ENCODE assay signal across 21 mouse cellular contexts in the genomic region with DNA sequence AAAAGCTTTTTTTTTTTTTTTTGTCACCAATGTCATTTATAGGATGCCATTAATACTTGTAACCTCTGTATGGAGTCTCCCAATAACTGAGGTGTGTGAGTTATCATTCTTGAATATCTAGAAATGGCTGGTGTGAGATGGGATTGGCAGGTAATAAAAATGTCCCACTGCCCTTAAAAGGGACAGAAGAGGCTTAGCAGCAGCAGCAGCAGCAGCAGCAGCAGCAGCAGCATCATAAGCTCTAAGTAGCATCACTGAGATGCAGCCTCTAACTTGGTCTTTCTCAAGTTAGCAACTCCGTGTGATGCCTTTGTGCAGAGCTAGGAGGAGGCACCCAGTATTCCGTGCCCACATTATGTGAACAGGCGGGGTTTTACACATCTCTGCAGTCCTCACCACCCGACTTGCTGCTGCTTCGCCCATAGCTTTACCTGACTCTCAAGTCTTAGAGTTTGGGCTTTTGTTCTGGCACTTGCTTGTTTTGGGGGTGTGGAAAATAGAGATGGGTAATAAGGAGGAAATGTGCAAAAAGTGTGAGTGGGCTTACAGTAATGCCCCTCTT. TPM values are rescaled to one million over a fixed set of nuclear protein-coding genes. Genes with fewer than 3 reads are reported as not detected.
"Had no signal": no experiment of that assay in that cellular context is flagged by ENCODE, and none has a peak within 500 bp of the region (broad histone marks: within the 10 kb centered on the region; RNA-seq: fewer than 3 reads in every experiment).

No protein-coding gene starts in this region.

- DNase-seq: liver, postnatal 0 days; lung, adult 2 months; lung, postnatal 14 days; lung, postnatal 36 days; retina, postnatal 1 day; right cerebral cortex, postnatal 25 days; right cerebral cortex, postnatal 4 days; thymus, adult 2 months; thymus, postnatal 25 days had no signal

- H3K36me3 ChIP-seq: lung, embryonic 15.5 days; midbrain, embryonic 13.5 days; midbrain, embryonic 15.5 days; neural tube, embryonic 12.5 days; stomach, embryonic 15.5 days had no signal

- H3K4me2 ChIP-seq: lung, embryonic 15.5 days; midbrain, embryonic 11.5 days; midbrain, embryonic 13.5 days; midbrain, embryonic 15.5 days; neural tube, embryonic 12.5 days; stomach, embryonic 15.5 days had no signal

- H3K27ac ChIP-seq: lung, embryonic 15.5 days; macrophage; midbrain, embryonic 13.5 days; midbrain, embryonic 15.5 days; neural tube, embryonic 12.5 days; stomach, embryonic 15.5 days; stomach, postnatal 0 days had no signal

- ATAC-seq: liver, postnatal 0 days; lung, postnatal 0 days; midbrain, embryonic 13.5 days; midbrain, embryonic 15.5 days had no signal

- H3K9ac ChIP-seq: liver, postnatal 0 days; lung, embryonic 15.5 days; midbrain, embryonic 13.5 days; midbrain, embryonic 15.5 days; neural tube, embryonic 12.5 days; stomach, embryonic 15.5 days had no signal

- H3K4me3 ChIP-seq: lung, embryonic 15.5 days; midbrain, embryonic 13.5 days; midbrain, embryonic 15.5 days; neural tube, embryonic 12.5 days; stomach, embryonic 15.5 days had no signal

- H3K27me3 ChIP-seq: lung, embryonic 15.5 days; megakaryocyte, embryonic 14.5 days; midbrain, embryonic 13.5 days; midbrain, embryonic 15.5 days; neural tube, embryonic 12.5 days; stomach, embryonic 15.5 days had no signal

- H3K9me3 ChIP-seq: lung, embryonic 15.5 days; megakaryocyte, embryonic 14.5 days; midbrain, embryonic 13.5 days; midbrain, embryonic 15.5 days; neural tube, embryonic 12.5 days; stomach, embryonic 15.5 days had no signal

- H3K4me1 ChIP-seq: neural tube, embryonic 12.5 days had no signal

RNA-seq across cellular contexts. Expression of a gene that starts 55.6 kb away (rescaled TPM):
- total RNA-seq: midbrain, postnatal 0 days; monocyte, adult 5-6 weeks had no signal
- polyA plus RNA-seq: macrophage; midbrain, embryonic 11.5 days had no signal
